Mouse (Mus musculus) activated CD4-positive, CD25-positive, alpha-beta regulatory T cell, adult 4 months (primary cell): ENCODE results near the gene Arhgap5. TPM values are rescaled to one million over a fixed set of nuclear protein-coding genes. Genes with fewer than 3 reads are reported as not detected.

Experiments used
- polyA plus RNA-seq, 2 experiments: library from polyadenylated mRNA; unstranded; fragments of 100-300 nt; shearing (Covaris generic); gene quantifications; one replicate each; pipeline ENCODE4 v1.2.1; 2017

The Arhgap5 gene
- polyA plus RNA-seq, 2 experiments from 2014 or later = 19.4 to 20.3 TPM

Other genes starting within 250 kb of the Arhgap5 start
- under 1 TPM; 0.06 to 0.08 TPM for gene Akap6, start 195.4 kb downstream of the Arhgap5 start, polyA plus RNA-seq